Mouse (Mus musculus) kidney, adult 2 months (tissue): ENCODE results near the gene Ip6k2. TPM values are rescaled to one million over a fixed set of nuclear protein-coding genes. Genes with fewer than 3 reads are reported as not detected.

ENCODE experiments used
- DNase-seq: peaks from one replicate; pipeline ENCODE4 v3.0.0; 2021
- H3K27ac ChIP-seq: fragments of 200-500 bp; 2 replicates; pipeline ENCODE4 v1.5.1; 2012; ENCODE audit warnings: low read depth, low read length, control low read depth, inconsistent platforms; ENCODE audit not compliant: insufficient read depth
- H3K27me3 ChIP-seq: fragments of 200-500 bp; replicated peaks from 2 replicates; pipeline ENCODE4 v1.6.1; 2012; ENCODE audit warnings: mild to moderate bottlenecking, moderate library complexity, low read length, inconsistent platforms; ENCODE audit not compliant: control insufficient read depth, insufficient read depth
- H3K36me3 ChIP-seq: fragments of 200-500 bp; 2 replicates; pipeline ENCODE4 v1.6.1; 2012; ENCODE audit warnings: mild to moderate bottlenecking, moderate library complexity, low read length, inconsistent platforms; ENCODE audit not compliant: control insufficient read depth, insufficient read depth
- H3K4me1 ChIP-seq: fragments of 200-500 bp; 2 replicates; pipeline ENCODE4 v1.6.1; 2011; ENCODE audit warnings: low read length; ENCODE audit not compliant: control insufficient read depth, insufficient read depth
- H3K4me3 ChIP-seq: fragments of 200-500 bp; 2 replicates; pipeline ENCODE4 v1.5.1; 2011; ENCODE audit warnings: mild to moderate bottlenecking, low read depth, low read length, control low read depth; ENCODE audit not compliant: insufficient read depth
- CTCF ChIP-seq: fragments of 200-500 bp; conservative IDR thresholded peaks from 2 replicates; pipeline ENCODE4 v1.5.1; 2011; ENCODE audit warnings: low read depth, mild to moderate bottlenecking, control low read depth, low read length, moderate library complexity, mixed read lengths; ENCODE audit not compliant: insufficient read depth, insufficient read length
- POLR2A ChIP-seq: fragments of 200-500 bp; IDR thresholded peaks from one replicate; pipeline ENCODE4 v1.6.1; 2011; ENCODE audit warnings: low read depth, low read length, control low read depth
- WGBS: fragments of 180-500 bp; shearing (Covaris S2); methylation state at CpG from one replicate; pipeline ENCODE4 v1.1.7; 2018; 5-methylcytosine and 5-hydroxymethylcytosine counted together
- polyA plus RNA-seq: library from polyadenylated mRNA; depleted of rRNA; stranded (reverse); fragments of >200 nt; gene quantifications from 2 replicates; pipeline ENCODE4 v1.2.3, GENCODE M21; 2012

Ip6k2 gene
- polyA plus RNA-seq, 1 experiment, result 68.3 TPM

GRCm38 (mm10) chr9:108759121-108759520 is 24.5 kb upstream of the Ip6k2 start:
- 96% methylated on average over 20 of the region's 20 CpGs for WGBS
- Histone ChIP-seq H3K4me1 (peaks cover 9% of the 10 kb centered on the region; the same call in 1 of the 2 replicates), H3K36me3 (no peaks in the 10 kb centered on the region), H3K4me3 (no peak overlapping the region), H3K27me3 (no peaks in the 10 kb centered on the region), H3K27ac (no peak overlapping the region)
- TF ChIP-seq CTCF, result no peak
- TF ChIP-seq POLR2A, result no peak
- DNase-seq, result no peak

- no peaks in the 10 kb centered on the region for H3K27me3 ChIP-seq
These were observed 23.8 kb upstream of the Ip6k2 start for GRCm38 (mm10) chr9:108759805-108760204.

GRCm38 (mm10) chr9:108761561-108761960 is 22.0 kb upstream of the Ip6k2 start:
- H3K27ac ChIP-seq, result no peak overlapping the region
- no peaks in the 10 kb centered on the region for H3K36me3 ChIP-seq
- TF ChIP-seq POLR2A, result no peak
- H3K4me3 ChIP-seq, result no peak overlapping the region
- no peaks in the 10 kb centered on the region for H3K27me3 ChIP-seq
- no peaks in the 10 kb centered on the region for H3K4me1 ChIP-seq
- DNase-seq, result no peak

More at GRCm38 (mm10) chr9:108759805-108760204, 23.8 kb upstream of the Ip6k2 start:
- 71% methylated on average over 2 of the region's 2 CpGs for WGBS
- TF ChIP-seq POLR2A, result no peak
- TF ChIP-seq CTCF, result peak; percentile 96
- 0 out of 2 replicates have a peak, but pooled peaks cover 3% of the 10 kb centered on the region for H3K4me1 ChIP-seq
- H3K27ac ChIP-seq, result no peak overlapping the region
- DNase-seq, result peak; percentile 71
- no peaks in the 10 kb centered on the region for H3K36me3 ChIP-seq
- H3K4me3 ChIP-seq, result no peak overlapping the region

- no peaks in the 10 kb centered on the region for H3K27me3 ChIP-seq
- no peaks in the 10 kb centered on the region for H3K4me1 ChIP-seq
- TF ChIP-seq CTCF (no peak), POLR2A (no peak)
- H3K27ac ChIP-seq, result no peak overlapping the region
- H3K36me3 ChIP-seq, result no peaks in the 10 kb centered on the region
- 75% methylated on average over 10 of the region's 10 CpGs for WGBS
- no peak overlapping the region for H3K4me3 ChIP-seq
- no peak for DNase-seq
These were observed 18.6 kb upstream of the Ip6k2 start for GRCm38 (mm10) chr9:108764971-108765370.

GRCm38 (mm10) chr9:108776614-108777013 is 7.0 kb upstream of the Ip6k2 start:
- 85% methylated on average over 4 of the region's 4 CpGs for WGBS

GRCm38 (mm10) chr9:108777276-108777675 is 6.3 kb upstream of the Ip6k2 start:
- H3K4me1 ChIP-seq, result peaks cover 7% of the 10 kb centered on the region
- H3K27ac ChIP-seq, result no peak overlapping the region
- no peaks in the 10 kb centered on the region for H3K36me3 ChIP-seq
- no peaks in the 10 kb centered on the region for H3K27me3 ChIP-seq
- no peak for DNase-seq
- TF ChIP-seq CTCF (no peak), POLR2A (no peak)
- H3K4me3 ChIP-seq, result no peak overlapping the region
- 85% methylated on average over 4 of the region's 4 CpGs for WGBS

More at GRCm38 (mm10) chr9:108776614-108777013, 7.0 kb upstream of the Ip6k2 start:
- H3K4me1 ChIP-seq, result peaks cover 3% of the 10 kb centered on the region; the same call in 1 of the 2 replicates
- no peak overlapping the region for H3K27ac ChIP-seq
- H3K27me3 ChIP-seq, result no peaks in the 10 kb centered on the region
- no peak for TF ChIP-seq POLR2A
- TF ChIP-seq CTCF, result no peak
- H3K36me3 ChIP-seq, result no peaks in the 10 kb centered on the region
- H3K4me3 ChIP-seq, result no peak overlapping the region
- DNase-seq, result no peak

GRCm38 (mm10) chr9:108780959-108781358 is 2.6 kb upstream of the Ip6k2 start:
- no peaks in the 10 kb centered on the region for H3K27me3 ChIP-seq
- WGBS, result 37% methylated on average over 5 of the region's 5 CpGs
- no peak for TF ChIP-seq CTCF
- no peak for TF ChIP-seq POLR2A
- H3K4me1 ChIP-seq, result peaks cover 20% of the 10 kb centered on the region
- peak; percentile 77 for DNase-seq
- H3K27ac ChIP-seq, result peak overlapping the region; percentile 21
- H3K4me3 ChIP-seq, result no peak overlapping the region
- H3K36me3 ChIP-seq, result no peaks in the 10 kb centered on the region

- Histone ChIP-seq H3K36me3 (no peaks in the 10 kb centered on the region), H3K4me3 (no peak overlapping the region), H3K27me3 (no peaks in the 10 kb centered on the region), H3K27ac (no peak overlapping the region), H3K4me1 (peaks cover 28% of the 10 kb centered on the region)
- DNase-seq, result no peak
- WGBS, result 53% methylated on average over 4 of the region's 4 CpGs
- no peak for TF ChIP-seq POLR2A
- no peak for TF ChIP-seq CTCF
These were observed 1.7 kb upstream of the Ip6k2 start for GRCm38 (mm10) chr9:108781891-108782290.
